ENCODE assay signal across 8 mouse cellular contexts in the genomic region with DNA sequence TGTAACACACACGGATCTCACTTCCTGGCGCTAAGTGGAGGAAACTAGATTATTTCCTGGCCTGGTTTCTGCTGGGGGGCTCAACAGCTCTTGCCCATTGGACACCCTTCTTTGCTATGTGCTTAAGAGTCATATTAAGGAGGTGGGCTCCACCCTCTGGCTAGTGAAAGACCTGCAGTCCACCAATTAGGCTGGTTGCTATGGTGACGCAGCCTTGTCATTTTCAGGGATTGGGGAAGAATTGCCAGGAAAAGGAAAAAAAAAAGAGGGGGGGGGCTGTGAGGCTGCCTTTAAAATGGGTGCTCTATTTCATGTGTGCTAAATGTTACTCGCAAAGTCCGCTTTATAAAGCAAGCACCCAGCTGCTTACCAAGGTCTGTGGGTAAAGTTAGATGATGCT. TPM values are rescaled to one million over a fixed set of nuclear protein-coding genes. Genes with fewer than 3 reads are reported as not detected.
DNase-seq lines count a peak whose midpoint lies in the region; ATAC-seq and TF ChIP-seq lines count a peak whose summit lies in the region.

No protein-coding gene starts in this region.

- no peak overlapping the region for H3K27ac ChIP-seq in ES-Bruce4 (ENCODE audit: insufficient read depth, low read length)
- H3K27ac ChIP-seq in forebrain, embryonic 12.5 days: 0 out of 2 replicates have a peak overlapping the region, but pooled peaks have one; percentile 31

- H3K4me2 ChIP-seq in forebrain, embryonic 12.5 days: peak overlapping the region; percentile 31

- no peaks in the 10 kb centered on the region for H3K4me1 ChIP-seq in ES-Bruce4 (ENCODE audit: control insufficient read depth, insufficient read depth, low read length)
- peaks cover 69% of the 10 kb centered on the region for H3K4me1 ChIP-seq in forebrain, embryonic 12.5 days

- peak; percentile 47; the same call in 1 of the 2 replicates for ATAC-seq in forebrain, embryonic 12.5 days (ENCODE audit: low FRiP score)
- ATAC-seq in megakaryocyte, adult 5-6 weeks (ENCODE audit: poor library complexity, severe bottlenecking): no peak
- ATAC-seq in monocyte, adult 5-6 weeks (replicated peaks; ENCODE audit: insufficient number of reproducible peaks, low FRiP score, low TSS enrichment, poor library complexity, severe bottlenecking): no peak

- peaks cover 12% of the 10 kb centered on the region for H3K27me3 ChIP-seq in ES-Bruce4 (ENCODE audit: control insufficient read depth, insufficient read depth, low read length, poor library complexity, severe bottlenecking)
- peaks cover 19% of the 10 kb centered on the region for H3K27me3 ChIP-seq in forebrain, embryonic 12.5 days

- peak; percentile 5 for TF ChIP-seq CTCF in ES-Bruce4 (IDR thresholded peaks at IDR 0.05; ENCODE audit: low read depth, low read length)

- H3K4me3 ChIP-seq in ES-Bruce4 (ENCODE audit: low read depth, low read length): no peak overlapping the region
- no peak overlapping the region for H3K4me3 ChIP-seq in forebrain, embryonic 12.5 days (replicated peaks)

- DNase-seq in NIH3T3 (ENCODE audit: low read depth): peak; percentile 32
- peak; percentile 76 to 78 for DNase-seq in left cerebral cortex, postnatal 10 days (ENCODE audit: extremely low spot score in 1 of 2, low spot score in 2 of 2)
- DNase-seq in right cerebral cortex, adult 18-20 months: peak; percentile 72
- no peak for DNase-seq in spleen, postnatal 10 days (ENCODE audit: low spot score in 2 of 2)

- no peak overlapping the region for H3K9ac ChIP-seq in ES-Bruce4 (ENCODE audit: low read depth, poor library complexity, severe bottlenecking)
- no peak overlapping the region for H3K9ac ChIP-seq in forebrain, embryonic 12.5 days

- 19% methylated on average over 5 of the region's 5 CpGs for WGBS in forebrain, embryonic 12.5 days

- intact Hi-C loops in left cerebral cortex, postnatal 10 days (cut with DNase I): loop anchor here (5.0 to 10.0 kb wide), 3 partner anchors 75 to 1292 kb away; no protein-coding TSS in a partner anchor

- TF ChIP-seq EP300 in ES-Bruce4 (IDR thresholded peaks at IDR 0.05; ENCODE audit: insufficient read depth, low read depth, low read length): no peak

- no peak for TF ChIP-seq POLR2A in ES-Bruce4 (IDR thresholded peaks at IDR 0.05; ENCODE audit: insufficient read depth, low read length)

- H3K36me3 ChIP-seq in ES-Bruce4 (ENCODE audit: control insufficient read depth, insufficient read depth, low read length, poor library complexity, severe bottlenecking): no peaks in the 10 kb centered on the region
- no peaks in the 10 kb centered on the region for H3K36me3 ChIP-seq in forebrain, embryonic 12.5 days (replicated peaks)

- H3K9me3 ChIP-seq in ES-Bruce4 (replicated peaks; ENCODE audit: control insufficient read depth, insufficient read depth, low read length, poor library complexity, severe bottlenecking): no peaks in the 10 kb centered on the region
- H3K9me3 ChIP-seq in forebrain, embryonic 12.5 days: no peaks in the 10 kb centered on the region

RNA-seq across cellular contexts. Expression of a gene that starts 2.9 kb away (rescaled TPM):
- 3.2 TPM in 2 replicates for polyA plus RNA-seq in ES-Bruce4 (2011; ENCODE audit: insufficient read depth, insufficient read length, low read depth, missing spikeins)
- polyA plus RNA-seq in forebrain, embryonic 12.5 days (2016; fragmentation: Nextera tagmentation; extraction: Ambion mirVana): 8.9 and 9.5 TPM in 2 replicates
- total RNA-seq in left cerebral cortex, postnatal 10 days (2021): 10 to 100 TPM; 80.9 to 86.7 TPM
- not detected in 2 replicates for total RNA-seq in megakaryocyte, adult 5-6 weeks (2015)
- not detected in 2 replicates for total RNA-seq in megakaryocyte, adult 5-6 weeks (2017)
- not detected in 3 replicates for total RNA-seq in monocyte, adult 5-6 weeks (2017)

Comparison
In these comparisons a context has a peak if more than half of its experiments do, and no peak if none do; other contexts are left out.
1. DNase-seq: peak in NIH3T3 (single experiment), left cerebral cortex, postnatal 10 days (2 of 2) and right cerebral cortex, adult 18-20 months (single experiment); none in spleen, postnatal 10 days (0 of 2).
2. RNA of a gene that starts 2.9 kb away (total RNA-seq): 80.9 to 86.7 TPM in left cerebral cortex, postnatal 10 days; not detected in megakaryocyte, adult 5-6 weeks and not detected in monocyte, adult 5-6 weeks; every median in the first group is over 10 times any median in the second.